Mouse (Mus musculus): ENCODE measurements around the gene Fem1a. TPM values are rescaled to one million over a fixed set of nuclear protein-coding genes. Genes with fewer than 3 reads are reported as not detected.

Fem1a gene
- total and polyA plus RNA-seq, 3 experiments = 16.6 to 26.0 (median 17.5) TPM

DNA sequence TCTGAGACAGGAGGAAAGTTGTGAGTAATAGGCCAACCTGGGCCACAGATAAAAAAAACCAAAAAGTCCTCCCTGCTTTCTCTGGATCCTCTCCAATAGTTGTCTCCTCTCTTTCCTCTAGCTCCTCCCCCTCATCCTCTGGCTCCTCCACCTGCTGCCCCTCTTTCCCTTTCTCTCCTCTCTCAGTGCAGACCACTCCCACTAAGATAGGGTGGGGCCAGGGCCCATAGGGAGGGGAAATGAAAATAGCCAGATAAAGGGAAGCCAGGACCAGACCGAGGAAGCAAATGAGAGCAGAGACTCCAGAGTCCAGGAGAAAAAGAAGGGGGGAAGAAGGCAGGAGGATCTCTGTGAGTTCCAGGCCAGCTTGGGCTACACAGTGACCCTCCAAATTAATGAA, 31.7 kb upstream of the Fem1a start:
- in situ Hi-C loops (cut with MboI; ENCODE audit: low pct_ligation_motif_present, low pct_unique_long_range_greater_than_20kb, low sequenced_read_pairs) (no loop called here), dilution Hi-C loops (cut with MboI; ENCODE audit: extremely low pct_ligation_motif_present, extremely low pct_unique_long_range_greater_than_20kb, low sequenced_read_pairs) (no loop called here)
- no peak overlapping the region for H3K27ac ChIP-seq (ENCODE audit: insufficient read depth, low read depth)
- H3K9me3 ChIP-seq (replicated peaks; ENCODE audit: low read length) = no peaks in the 10 kb centered on the region
- TF ChIP-seq ZMIZ1 (IDR thresholded peaks at IDR 0.05; ENCODE audit: low read depth, low read length) (no peak), UBTF (IDR thresholded peaks at IDR 0.05; ENCODE audit: low read depth, low read length) (no peak), MYC (IDR thresholded peaks at IDR 0.05; ENCODE audit: low read depth, low read length) (no peak), E2F4 (IDR thresholded peaks at IDR 0.05; ENCODE audit: insufficient replicate concordance, low read depth, low read length) (no peak), JUND (conservative IDR thresholded peaks at IDR 0.05; ENCODE audit: low read depth, low read length) (no peak)
- no peaks in the 10 kb centered on the region for H3K36me3 ChIP-seq (replicated peaks in 1 of 2; ENCODE audit: control insufficient read depth in 1 of 2, insufficient read depth in 1 of 2, low read length in 1 of 2)
- no peak overlapping the region for H3K4me3 ChIP-seq (replicated peaks in 1 of 3; ENCODE audit: low read depth in 2 of 3, low read length in 2 of 3, poor library complexity in 1 of 3)
- no peak overlapping the region for H3K4me2 ChIP-seq (ENCODE audit: insufficient read depth, low read depth, poor library complexity, severe bottlenecking)
- 0 out of 4 replicates have a peak, but pooled peaks cover 0 to 2% of the 10 kb centered on the region in 2 experiments for H3K4me1 ChIP-seq (ENCODE audit: control insufficient read depth in 1 of 2, insufficient read depth in 2 of 2)
- no peaks in the 10 kb centered on the region for H3K79me2 ChIP-seq (replicated peaks; ENCODE audit: control insufficient read depth, extremely low read depth, insufficient read depth, poor library complexity, severe bottlenecking)
- H3K27me3 ChIP-seq (replicated peaks) = peaks cover 61% of the 10 kb centered on the region
- no peak overlapping the region for H3K9ac ChIP-seq (ENCODE audit: insufficient read depth, low read depth)
- DNase-seq (ENCODE audit: extremely low read depth) = no peak

DNA sequence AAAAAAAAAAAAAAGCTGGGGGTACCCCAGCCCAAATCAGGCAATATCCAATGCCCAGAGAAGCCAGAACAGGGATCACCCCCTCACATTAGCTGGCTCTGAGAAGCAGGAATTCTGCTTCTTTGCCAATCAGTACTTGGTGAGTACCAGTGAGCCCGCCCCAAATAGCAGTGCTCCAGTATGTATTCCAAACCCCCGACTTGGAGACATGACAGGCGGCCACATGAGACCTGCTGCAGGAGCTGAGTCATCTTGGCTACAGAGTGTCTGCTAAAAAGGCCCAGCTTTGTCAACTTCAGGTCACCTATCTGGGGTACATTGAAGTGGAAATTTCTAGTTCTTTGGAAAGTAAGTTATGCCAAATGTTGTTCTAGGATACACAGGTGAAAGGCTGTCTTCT, 30.0 kb upstream of the Fem1a start:
- in situ Hi-C loops (cut with MboI; ENCODE audit: low pct_ligation_motif_present, low pct_unique_long_range_greater_than_20kb, low sequenced_read_pairs) (no loop called here), dilution Hi-C loops (cut with MboI; ENCODE audit: extremely low pct_ligation_motif_present, extremely low pct_unique_long_range_greater_than_20kb, low sequenced_read_pairs) (no loop called here)
- Histone ChIP-seq H3K27me3 (replicated peaks) (peaks cover 72% of the 10 kb centered on the region), H3K9ac (ENCODE audit: insufficient read depth, low read depth) (no peak overlapping the region), H3K36me3 (replicated peaks in 1 of 2; ENCODE audit: control insufficient read depth in 1 of 2, insufficient read depth in 1 of 2, low read length in 1 of 2) (no peaks in the 10 kb centered on the region), H3K79me2 (replicated peaks; ENCODE audit: control insufficient read depth, extremely low read depth, insufficient read depth, poor library complexity, severe bottlenecking) (no peaks in the 10 kb centered on the region), H3K27ac (ENCODE audit: insufficient read depth, low read depth) (no peak overlapping the region), H3K4me1 (ENCODE audit: control insufficient read depth in 1 of 2, insufficient read depth in 2 of 2) (no peaks in the 10 kb centered on the region), H3K9me3 (replicated peaks; ENCODE audit: low read length) (no peaks in the 10 kb centered on the region), H3K4me2 (ENCODE audit: insufficient read depth, low read depth, poor library complexity, severe bottlenecking) (no peak overlapping the region), H3K4me3 (replicated peaks in 1 of 3; ENCODE audit: low read depth in 2 of 3, low read length in 2 of 3, poor library complexity in 1 of 3) (no peak overlapping the region)
- DNase-seq (ENCODE audit: extremely low read depth) = no peak
- TF ChIP-seq IRF4 (IDR thresholded peaks at IDR 0.05; ENCODE audit: low read depth, low read length) = no peak
- no peak for TF ChIP-seq POLR2AphosphoS2 (IDR thresholded peaks at IDR 0.05; ENCODE audit: low read depth, low read length)
- no peak for TF ChIP-seq MEF2A (IDR thresholded peaks at IDR 0.05; ENCODE audit: borderline replicate concordance, low read depth, low read length)
- no peak for TF ChIP-seq RCOR1 (conservative IDR thresholded peaks at IDR 0.05; ENCODE audit: low read depth, low read length)
- TF ChIP-seq ZNF384 (IDR thresholded peaks at IDR 0.05; ENCODE audit: low read depth, low read length) = no peak
- TF ChIP-seq GABPA (IDR thresholded peaks at IDR 0.05; ENCODE audit: insufficient replicate concordance, low read depth, low read length) = no peak
- TF ChIP-seq MYC (IDR thresholded peaks at IDR 0.05; ENCODE audit: low read depth, low read length) = no peak
- TF ChIP-seq ELF1 (IDR thresholded peaks at IDR 0.05; ENCODE audit: low read depth, low read length) = no peak
- TF ChIP-seq SMC3 (IDR thresholded peaks at IDR 0.05; ENCODE audit: low read depth, low read length) = no peak

DNA sequence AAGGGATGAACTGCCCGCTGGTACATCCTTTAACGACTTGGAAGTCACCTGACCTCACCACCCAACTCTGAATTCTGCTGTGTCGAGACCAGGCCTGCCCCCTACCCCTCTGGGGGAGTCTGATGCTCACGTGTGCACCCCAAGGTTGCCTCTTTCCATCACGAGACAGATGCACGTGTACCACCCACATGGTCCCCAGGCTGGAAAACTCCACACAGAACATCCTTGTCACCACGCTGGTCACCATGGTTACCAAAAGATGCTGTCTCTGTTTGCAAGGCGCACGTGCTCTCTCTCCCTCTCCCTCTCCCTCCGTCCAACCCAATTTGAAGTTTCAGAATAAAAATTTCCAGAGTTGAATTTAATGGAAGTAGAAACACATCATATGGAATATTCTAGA, 26.7 kb upstream of the Fem1a start:
- peaks cover 0 to 8% of the 10 kb centered on the region in 2 experiments; a peak in 1 of 4 replicates for H3K4me1 ChIP-seq (ENCODE audit: control insufficient read depth in 1 of 2, insufficient read depth in 2 of 2)
- H3K27me3 ChIP-seq (replicated peaks) = peaks cover 68% of the 10 kb centered on the region
- DNase-seq (ENCODE audit: extremely low read depth) = no peak
- dilution Hi-C loops (cut with MboI; ENCODE audit: extremely low pct_ligation_motif_present, extremely low pct_unique_long_range_greater_than_20kb, low sequenced_read_pairs) = no loop called here
- no peak overlapping the region for H3K4me3 ChIP-seq (replicated peaks in 1 of 3; ENCODE audit: low read depth in 2 of 3, low read length in 2 of 3, poor library complexity in 1 of 3)
- no peak for TF ChIP-seq MXI1 (IDR thresholded peaks at IDR 0.05; ENCODE audit: low read depth, low read length)
- TF ChIP-seq BHLHE40 (IDR thresholded peaks at IDR 0.05; ENCODE audit: low read depth, low read length) = peak; percentile 38; the same call in 1 of the 2 replicates
- no peaks in the 10 kb centered on the region for H3K9me3 ChIP-seq (replicated peaks; ENCODE audit: low read length)
- no peaks in the 10 kb centered on the region for H3K36me3 ChIP-seq (replicated peaks in 1 of 2; ENCODE audit: control insufficient read depth in 1 of 2, insufficient read depth in 1 of 2, low read length in 1 of 2)
- H3K9ac ChIP-seq (ENCODE audit: insufficient read depth, low read depth) = no peak overlapping the region
- H3K4me2 ChIP-seq (ENCODE audit: insufficient read depth, low read depth, poor library complexity, severe bottlenecking) = no peak overlapping the region
- no peaks in the 10 kb centered on the region for H3K79me2 ChIP-seq (replicated peaks; ENCODE audit: control insufficient read depth, extremely low read depth, insufficient read depth, poor library complexity, severe bottlenecking)
- no peak overlapping the region for H3K27ac ChIP-seq (ENCODE audit: insufficient read depth, low read depth)
- in situ Hi-C loops (cut with MboI; ENCODE audit: low pct_ligation_motif_present, low pct_unique_long_range_greater_than_20kb, low sequenced_read_pairs) = no loop called here
